Mouse (Mus musculus): ENCODE data around the gene Foxred1. TPM values are rescaled to one million over a fixed set of nuclear protein-coding genes. Genes with fewer than 3 reads are reported as not detected.

The Foxred1 gene
- polyA plus RNA-seq, 1 experiment from 2014 or later = 40.4 TPM

GRCm38 (mm10) chr9:35161721-35162120, 49.1 kb downstream of the Foxred1 start:
- H3K27ac ChIP-seq = no peak overlapping the region
- no peak overlapping the region for H3K4me3 ChIP-seq (replicated peaks; ENCODE audit: low read length)
- no peaks in the 10 kb centered on the region for H3K27me3 ChIP-seq (ENCODE audit: control insufficient read depth, insufficient read depth, low read length)
- 88% methylated on average over 7 of the region's 7 CpGs for WGBS
- no peak overlapping the region for H3K4me2 ChIP-seq (replicated peaks)
- no peaks in the 10 kb centered on the region for H3K4me1 ChIP-seq (replicated peaks; ENCODE audit: control insufficient read depth, insufficient read depth, low read length)
- no peaks in the 10 kb centered on the region for H3K9me3 ChIP-seq (ENCODE audit: control insufficient read depth, low read length)
- ATAC-seq (ENCODE audit: low FRiP score) (no peak), DNase-seq (ENCODE audit: low spot score) (no peak)
- H3K9ac ChIP-seq = no peak overlapping the region
- peaks cover 6% of the 10 kb centered on the region; the same call in 1 of the 2 replicates for H3K36me3 ChIP-seq (replicated peaks; ENCODE audit: control insufficient read depth, insufficient read depth)

GRCm38 (mm10) chr9:35160662-35161061, 50.2 kb downstream of the Foxred1 start:
- ATAC-seq (ENCODE audit: low FRiP score) = no peak
- 81% methylated on average over 2 of the region's 2 CpGs for WGBS

GRCm38 (mm10) chr9:35158477-35158876, 52.4 kb downstream of the Foxred1 start:
- Histone ChIP-seq H3K27ac (no peak overlapping the region), H3K4me3 (replicated peaks; ENCODE audit: low read length) (no peak overlapping the region), H3K4me2 (replicated peaks) (no peak overlapping the region), H3K27me3 (ENCODE audit: control insufficient read depth, insufficient read depth, low read length) (no peaks in the 10 kb centered on the region), H3K36me3 (replicated peaks; ENCODE audit: control insufficient read depth, insufficient read depth) (0 out of 2 replicates have a peak, but pooled peaks cover 6% of the 10 kb centered on the region), H3K9ac (no peak overlapping the region), H3K4me1 (replicated peaks; ENCODE audit: control insufficient read depth, insufficient read depth, low read length) (no peaks in the 10 kb centered on the region), H3K9me3 (ENCODE audit: control insufficient read depth, low read length) (no peaks in the 10 kb centered on the region)
- WGBS = 84% methylated on average over 3 of the region's 3 CpGs
- DNase-seq (ENCODE audit: low spot score) (no peak), ATAC-seq (ENCODE audit: low FRiP score) (no peak)

More at GRCm38 (mm10) chr9:35160662-35161061, 50.2 kb downstream of the Foxred1 start:
- no peak for DNase-seq (ENCODE audit: low spot score)
- H3K9me3 ChIP-seq (ENCODE audit: control insufficient read depth, low read length) = no peaks in the 10 kb centered on the region
- H3K27me3 ChIP-seq (ENCODE audit: control insufficient read depth, insufficient read depth, low read length) = no peaks in the 10 kb centered on the region
- peaks cover 6% of the 10 kb centered on the region; the same call in 1 of the 2 replicates for H3K36me3 ChIP-seq (replicated peaks; ENCODE audit: control insufficient read depth, insufficient read depth)
- H3K4me1 ChIP-seq (replicated peaks; ENCODE audit: control insufficient read depth, insufficient read depth, low read length) = no peaks in the 10 kb centered on the region
- no peak overlapping the region for H3K9ac ChIP-seq
- no peak overlapping the region for H3K4me3 ChIP-seq (replicated peaks; ENCODE audit: low read length)
- H3K4me2 ChIP-seq (replicated peaks) = no peak overlapping the region
- H3K27ac ChIP-seq = no peak overlapping the region

GRCm38 (mm10) chr9:35156862-35157261, 54.0 kb downstream of the Foxred1 start:
- 95% methylated on average over 4 of the region's 4 CpGs for WGBS
- Histone ChIP-seq H3K9me3 (ENCODE audit: control insufficient read depth, low read length) (no peaks in the 10 kb centered on the region), H3K36me3 (replicated peaks; ENCODE audit: control insufficient read depth, insufficient read depth) (no peaks in the 10 kb centered on the region), H3K27ac (no peak overlapping the region), H3K27me3 (ENCODE audit: control insufficient read depth, insufficient read depth, low read length) (no peaks in the 10 kb centered on the region), H3K4me3 (replicated peaks; ENCODE audit: low read length) (no peak overlapping the region), H3K4me1 (replicated peaks; ENCODE audit: control insufficient read depth, insufficient read depth, low read length) (no peaks in the 10 kb centered on the region), H3K4me2 (replicated peaks) (no peak overlapping the region), H3K9ac (no peak overlapping the region)
- no peak for DNase-seq (ENCODE audit: low spot score)
- ATAC-seq (ENCODE audit: low FRiP score) = no peak

GRCm38 (mm10) chr9:35156002-35156710, 54.7 kb downstream of the Foxred1 start:
- no peak for DNase-seq (ENCODE audit: low spot score)
- no peak for ATAC-seq (ENCODE audit: low FRiP score)
- Histone ChIP-seq H3K27me3 (ENCODE audit: control insufficient read depth, insufficient read depth, low read length) (no peaks in the 10 kb centered on the region), H3K9me3 (ENCODE audit: control insufficient read depth, low read length) (no peaks in the 10 kb centered on the region), H3K27ac (no peak overlapping the region), H3K36me3 (replicated peaks; ENCODE audit: control insufficient read depth, insufficient read depth) (no peaks in the 10 kb centered on the region), H3K4me3 (replicated peaks; ENCODE audit: low read length) (no peak overlapping the region), H3K4me1 (replicated peaks; ENCODE audit: control insufficient read depth, insufficient read depth, low read length) (no peaks in the 10 kb centered on the region), H3K4me2 (replicated peaks) (no peak overlapping the region), H3K9ac (no peak overlapping the region)
- 94% methylated on average over 5 of the region's 5 CpGs for WGBS

Other genes with a start within 250 kb of the Foxred1 start
- gene St3gal4, start 91.8 kb downstream of the Foxred1 start, polyA plus RNA-seq (2014; fragmentation: Nextera tagmentation; extraction: Ambion mirVana) = 12.8 and 13.5 TPM in 2 replicates
- gene Dcps, start 35.0 kb downstream of the Foxred1 start, polyA plus RNA-seq (2014; fragmentation: Nextera tagmentation; extraction: Ambion mirVana) = 71.6 and 74.4 TPM in 2 replicates
- 69.5 and 80.1 TPM in 2 replicates for gene Srpr, start 10.9 kb downstream of the Foxred1 start, polyA plus RNA-seq (2014; fragmentation: Nextera tagmentation; extraction: Ambion mirVana)
- 4.0 and 4.9 TPM in 2 replicates for gene Tirap, start 10.8 kb downstream of the Foxred1 start, polyA plus RNA-seq (2014; fragmentation: Nextera tagmentation; extraction: Ambion mirVana)
- 55.5 and 55.9 TPM in 2 replicates for gene Fam118b, start 56.8 kb upstream of the Foxred1 start, polyA plus RNA-seq (2014; fragmentation: Nextera tagmentation; extraction: Ambion mirVana)
- gene Rpusd4, start 56.8 kb upstream of the Foxred1 start, polyA plus RNA-seq (2014; fragmentation: Nextera tagmentation; extraction: Ambion mirVana) = 18.2 and 20.2 TPM in 2 replicates
- gene Cdon, start 210.1 kb upstream of the Foxred1 start, polyA plus RNA-seq (2014; fragmentation: Nextera tagmentation; extraction: Ambion mirVana) = 3.1 and 5.0 TPM in 2 replicates